ENCODE assay signal across 7 mouse cellular contexts in genomic region chr5:34370022-34370823, GRCm38 (mm10). TPM values are rescaled to one million over a fixed set of nuclear protein-coding genes. Genes with fewer than 3 reads are reported as not detected.
DNase-seq lines count a peak whose midpoint lies in the region; ATAC-seq lines count a peak whose summit lies in the region.

No protein-coding gene starts in this region.

- peak; percentile 1; the same call in 1 of the 2 replicates for ATAC-seq in midbrain, embryonic 12.5 days (ENCODE audit: low FRiP score, low read depth)

- peak overlapping the region; percentile 72 for H3K4me2 ChIP-seq in midbrain, embryonic 12.5 days (replicated peaks)

- peaks cover 23% of the 10 kb centered on the region for H3K4me1 ChIP-seq in midbrain, embryonic 12.5 days

- H3K27me3 ChIP-seq in midbrain, embryonic 12.5 days: no peaks in the 10 kb centered on the region

- H3K36me3 ChIP-seq in midbrain, embryonic 12.5 days: 0 out of 2 replicates have a peak, but pooled peaks cover 2% of the 10 kb centered on the region

- H3K9ac ChIP-seq in midbrain, embryonic 12.5 days (replicated peaks): peak overlapping the region; percentile 92

- intact Hi-C loops in left cerebral cortex, postnatal 4 days (cut with DNase I): no loop called here

- peak overlapping the region; percentile 70 for H3K27ac ChIP-seq in midbrain, embryonic 12.5 days (replicated peaks)

- H3K4me3 ChIP-seq in midbrain, embryonic 12.5 days: peak overlapping the region; percentile 97

- H3K9me3 ChIP-seq in midbrain, embryonic 12.5 days: no peaks in the 10 kb centered on the region

- peak; percentile 59 to 79 for DNase-seq in adrenal gland, adult (ENCODE audit: inconsistent age in 2 of 2, low spot score in 1 of 2)
- DNase-seq in cerebellum, postnatal 14 days: peak; percentile 67 to 68
- DNase-seq in gastrocnemius, adult 8-10 months (ENCODE audit: low spot score in 2 of 2): peak; percentile 7 to 16
- DNase-seq in induced T-regulatory cell, adult 2 months (ENCODE audit: low read depth): peak; percentile 55
- peak; percentile 50 for DNase-seq in left cerebral cortex, postnatal 4 days
- DNase-seq in spleen, postnatal 36 days (ENCODE audit: low spot score in 2 of 2): peak; percentile 11 to 23

- WGBS in midbrain, embryonic 12.5 days: under 1% methylated on average over 79 of the region's 114 CpGs

RNA-seq across cellular contexts. Expression of gene Fam193a, which starts 0.5 kb away (rescaled TPM):
- total RNA-seq in gastrocnemius, adult 8-10 months (2022): 10 to 100 TPM; 11.0 to 14.2 (median 11.5) TPM
- total RNA-seq in left cerebral cortex, postnatal 4 days (2021): 10 to 100 TPM; 62.9 to 63.4 TPM
- polyA plus RNA-seq in midbrain, embryonic 12.5 days (2016; fragmentation: Nextera tagmentation; extraction: Ambion mirVana): 17.4 and 18.9 TPM in 2 replicates

RNA-seq across cellular contexts. Expression of gene Rnf4, which starts 34.1 kb away (rescaled TPM):
- 10 to 100 TPM; 14.0 to 17.5 (median 15.9) TPM for total RNA-seq in gastrocnemius, adult 8-10 months (2022)
- total RNA-seq in left cerebral cortex, postnatal 4 days (2021): 100 to 1,000 TPM; 102 to 103 TPM
- polyA plus RNA-seq in midbrain, embryonic 12.5 days (2016; fragmentation: Nextera tagmentation; extraction: Ambion mirVana): 155 and 172 TPM in 2 replicates

Comparison
In these comparisons a context has a peak if more than half of its experiments do, and no peak if none do; other contexts are left out.
1. Peak in every context shown above with its lines: DNase-seq, ATAC-seq, H3K4me3 ChIP-seq and H3K27ac ChIP-seq.
2. DNase-seq: peak in every context shown above with its lines; median percentile 69 in adrenal gland, adult; 68 in cerebellum, postnatal 14 days; 55 in induced T-regulatory cell, adult 2 months; 50 in left cerebral cortex, postnatal 4 days; 17 in spleen, postnatal 36 days; 12 in gastrocnemius, adult 8-10 months.
3. RNA of gene Fam193a, which starts 0.5 kb away (total RNA-seq): 62.9 to 63.4 TPM in left cerebral cortex, postnatal 4 days; 11.0 to 14.2 TPM in gastrocnemius, adult 8-10 months; every median in the first group is over 4 times any median in the second.
4. RNA of gene Rnf4, which starts 34.1 kb away (total RNA-seq): 102 to 103 TPM in left cerebral cortex, postnatal 4 days; 14.0 to 17.5 TPM in gastrocnemius, adult 8-10 months; every median in the first group is over 4 times any median in the second.